Mouse (Mus musculus): ENCODE results near the gene Hmga1. TPM values are rescaled to one million over a fixed set of nuclear protein-coding genes. Genes with fewer than 3 reads are reported as not detected.

The Hmga1 gene
- total and polyA plus RNA-seq, 3 experiments = 43.8 to 88.7 (median 83.7) TPM

DNA sequence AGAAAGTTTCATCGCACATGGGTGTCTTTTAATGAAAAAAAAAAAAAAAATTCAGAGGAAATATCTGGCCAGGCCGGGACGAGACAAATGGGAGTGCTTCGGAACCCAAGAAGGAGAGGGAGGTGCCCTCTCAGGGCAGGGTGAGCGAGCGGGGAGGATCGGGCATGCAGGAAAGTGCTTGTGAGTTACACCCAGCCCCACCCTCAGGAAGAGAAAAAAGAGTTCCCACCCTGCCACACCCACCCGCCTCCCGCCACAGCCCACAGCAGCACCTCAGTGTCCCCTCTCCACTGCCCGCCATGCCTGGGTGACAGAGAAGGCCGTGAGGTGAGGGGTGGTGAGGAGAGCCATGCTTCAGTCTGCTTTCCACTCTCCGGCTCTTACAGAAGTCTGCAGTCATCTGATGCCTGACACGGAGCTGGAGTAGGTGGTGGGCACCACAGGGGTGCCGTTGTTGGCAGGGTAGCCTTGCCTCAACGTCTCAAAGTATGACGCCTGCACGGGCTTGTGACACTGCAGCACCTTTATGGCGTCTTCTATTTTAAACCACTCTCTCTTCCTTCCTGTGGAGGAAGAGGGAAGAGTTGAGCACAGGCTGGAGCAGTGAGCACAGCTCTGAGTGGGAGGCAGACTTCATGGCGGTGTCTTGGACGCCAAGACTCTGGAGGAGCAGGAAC, 24.2 kb downstream of the Hmga1 start:
- H3K4me3 ChIP-seq (replicated peaks in 1 of 3; ENCODE audit: low read depth in 2 of 3, low read length in 2 of 3, poor library complexity in 1 of 3) = no peak overlapping the region
- peaks cover 44 to 83% of the 10 kb centered on the region in 2 experiments for H3K36me3 ChIP-seq (replicated peaks in 1 of 2; ENCODE audit: control insufficient read depth in 1 of 2, insufficient read depth in 1 of 2, low read length in 1 of 2)
- no peak overlapping the region for H3K4me2 ChIP-seq (ENCODE audit: insufficient read depth, low read depth, poor library complexity, severe bottlenecking)
- H3K27ac ChIP-seq (ENCODE audit: insufficient read depth, low read depth) = no peak overlapping the region
- no peaks in the 10 kb centered on the region for H3K79me2 ChIP-seq (replicated peaks; ENCODE audit: control insufficient read depth, extremely low read depth, insufficient read depth, poor library complexity, severe bottlenecking)
- TF ChIP-seq UBTF (IDR thresholded peaks at IDR 0.05; ENCODE audit: low read depth, low read length) (no peak), CHD2 (IDR thresholded peaks at IDR 0.05; ENCODE audit: low read length) (no peak), TBP (conservative IDR thresholded peaks at IDR 0.05; ENCODE audit: low read depth, low read length) (no peak), MEF2A (IDR thresholded peaks at IDR 0.05; ENCODE audit: borderline replicate concordance, low read depth, low read length) (no peak), RCOR1 (conservative IDR thresholded peaks at IDR 0.05; ENCODE audit: low read depth, low read length) (no peak), ELF1 (IDR thresholded peaks at IDR 0.05; ENCODE audit: low read depth, low read length) (no peak), BHLHE40 (IDR thresholded peaks at IDR 0.05; ENCODE audit: low read depth, low read length) (no peak)
- dilution Hi-C loops (cut with MboI; ENCODE audit: extremely low pct_ligation_motif_present, extremely low pct_unique_long_range_greater_than_20kb, low sequenced_read_pairs) = no loop called here
- H3K27me3 ChIP-seq (replicated peaks) = no peaks in the 10 kb centered on the region
- in situ Hi-C loops (cut with MboI; ENCODE audit: low pct_ligation_motif_present, low pct_unique_long_range_greater_than_20kb, low sequenced_read_pairs) = no loop called here
- no peak for DNase-seq (ENCODE audit: extremely low read depth)
- peaks cover 12 to 55% of the 10 kb centered on the region in 2 experiments for H3K4me1 ChIP-seq (ENCODE audit: control insufficient read depth in 1 of 2, insufficient read depth in 2 of 2)
- H3K9ac ChIP-seq (ENCODE audit: insufficient read depth, low read depth) = no peak overlapping the region
- no peaks in the 10 kb centered on the region for H3K9me3 ChIP-seq (replicated peaks; ENCODE audit: low read length)

GRCm38 (mm10) chr17:27583185-27583894, 27.0 kb downstream of the Hmga1 start:
- H3K4me3 ChIP-seq (replicated peaks in 1 of 3; ENCODE audit: low read depth in 2 of 3, low read length in 2 of 3, poor library complexity in 1 of 3) = no peak overlapping the region
- in situ Hi-C loops (cut with MboI; ENCODE audit: low pct_ligation_motif_present, low pct_unique_long_range_greater_than_20kb, low sequenced_read_pairs) (no loop called here), dilution Hi-C loops (cut with MboI; ENCODE audit: extremely low pct_ligation_motif_present, extremely low pct_unique_long_range_greater_than_20kb, low sequenced_read_pairs) (no loop called here)
- H3K9me3 ChIP-seq (replicated peaks; ENCODE audit: low read length) = no peaks in the 10 kb centered on the region
- H3K4me1 ChIP-seq (ENCODE audit: control insufficient read depth in 1 of 2, insufficient read depth in 2 of 2) = peaks cover 12 to 55% of the 10 kb centered on the region in 2 experiments
- no peak for TF ChIP-seq MYC (IDR thresholded peaks at IDR 0.05; ENCODE audit: low read depth, low read length)
- peak; percentile 18; the same call in 1 of the 2 replicates for TF ChIP-seq BHLHE40 (IDR thresholded peaks at IDR 0.05; ENCODE audit: low read depth, low read length)
- H3K9ac ChIP-seq (ENCODE audit: insufficient read depth, low read depth) = no peak overlapping the region
- H3K36me3 ChIP-seq (replicated peaks in 1 of 2; ENCODE audit: control insufficient read depth in 1 of 2, insufficient read depth in 1 of 2, low read length in 1 of 2) = peaks cover 36 to 88% of the 10 kb centered on the region in 2 experiments
- H3K27me3 ChIP-seq (replicated peaks) = no peaks in the 10 kb centered on the region
- H3K27ac ChIP-seq (ENCODE audit: insufficient read depth, low read depth) = no peak overlapping the region
- H3K4me2 ChIP-seq (ENCODE audit: insufficient read depth, low read depth, poor library complexity, severe bottlenecking) = no peak overlapping the region
- no peak for DNase-seq (ENCODE audit: extremely low read depth)
- no peaks in the 10 kb centered on the region for H3K79me2 ChIP-seq (replicated peaks; ENCODE audit: control insufficient read depth, extremely low read depth, insufficient read depth, poor library complexity, severe bottlenecking)

DNA sequence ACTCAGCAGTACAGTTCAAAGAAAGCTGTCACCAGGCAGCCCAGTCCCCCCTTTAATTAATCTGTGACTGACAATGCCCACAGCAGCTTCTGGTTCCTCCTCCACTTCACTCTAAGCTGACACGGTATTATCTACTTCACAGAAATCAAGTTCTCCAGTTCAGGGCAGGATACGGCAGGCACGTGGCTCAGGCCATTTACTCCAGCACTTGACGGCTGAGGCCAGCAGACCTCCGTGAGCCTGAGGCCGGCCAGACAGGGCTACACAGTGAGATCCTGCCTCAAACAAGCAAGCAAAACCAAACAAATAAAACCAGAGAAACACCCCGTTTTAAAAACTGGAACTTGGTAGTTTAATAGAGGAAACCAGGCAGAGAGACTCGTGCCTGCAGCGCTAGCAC, 30.4 kb downstream of the Hmga1 start:
- Histone ChIP-seq H3K4me1 (ENCODE audit: control insufficient read depth in 1 of 2, insufficient read depth in 2 of 2) (peaks cover 9 to 39% of the 10 kb centered on the region in 2 experiments; a peak in 2 of 4 replicates), H3K9me3 (replicated peaks; ENCODE audit: low read length) (no peaks in the 10 kb centered on the region), H3K4me2 (ENCODE audit: insufficient read depth, low read depth, poor library complexity, severe bottlenecking) (no peak overlapping the region), H3K4me3 (replicated peaks in 1 of 3; ENCODE audit: low read depth in 2 of 3, low read length in 2 of 3, poor library complexity in 1 of 3) (no peak overlapping the region), H3K9ac (ENCODE audit: insufficient read depth, low read depth) (no peak overlapping the region), H3K27me3 (replicated peaks) (no peaks in the 10 kb centered on the region), H3K79me2 (replicated peaks; ENCODE audit: control insufficient read depth, extremely low read depth, insufficient read depth, poor library complexity, severe bottlenecking) (no peaks in the 10 kb centered on the region), H3K27ac (ENCODE audit: insufficient read depth, low read depth) (no peak overlapping the region), H3K36me3 (replicated peaks in 1 of 2; ENCODE audit: control insufficient read depth in 1 of 2, insufficient read depth in 1 of 2, low read length in 1 of 2) (peaks cover 30 to 92% of the 10 kb centered on the region in 2 experiments)
- in situ Hi-C loops (cut with MboI; ENCODE audit: low pct_ligation_motif_present, low pct_unique_long_range_greater_than_20kb, low sequenced_read_pairs) (no loop called here), dilution Hi-C loops (cut with MboI; ENCODE audit: extremely low pct_ligation_motif_present, extremely low pct_unique_long_range_greater_than_20kb, low sequenced_read_pairs) (no loop called here)
- TF ChIP-seq ELF1 (IDR thresholded peaks at IDR 0.05; ENCODE audit: low read depth, low read length) (no peak), MAZ (IDR thresholded peaks at IDR 0.05; ENCODE audit: low read depth, low read length) (no peak), POLR2AphosphoS2 (IDR thresholded peaks at IDR 0.05; ENCODE audit: low read depth, low read length) (no peak), POLR2A (IDR thresholded peaks at IDR 0.05; ENCODE audit: low read depth, low read length) (no peak), KAT2A (IDR thresholded peaks at IDR 0.05; ENCODE audit: insufficient replicate concordance, low read length) (no peak), CHD2 (IDR thresholded peaks at IDR 0.05; ENCODE audit: low read length) (no peak), MXI1 (IDR thresholded peaks at IDR 0.05; ENCODE audit: low read depth, low read length) (no peak), HCFC1 (IDR thresholded peaks at IDR 0.05; ENCODE audit: low read depth, low read length) (no peak), NRF1 (IDR thresholded peaks at IDR 0.05; ENCODE audit: low read depth, low read length) (no peak), NELFE (IDR thresholded peaks at IDR 0.05; ENCODE audit: low read depth, low read length) (no peak), USF2 (conservative IDR thresholded peaks at IDR 0.05; ENCODE audit: low read depth, low read length) (no peak), GABPA (IDR thresholded peaks at IDR 0.05; ENCODE audit: insufficient replicate concordance, low read depth, low read length) (no peak), MYC (IDR thresholded peaks at IDR 0.05; ENCODE audit: low read depth, low read length) (no peak), TBP (conservative IDR thresholded peaks at IDR 0.05; ENCODE audit: low read depth, low read length) (no peak), CHD1 (IDR thresholded peaks at IDR 0.05; ENCODE audit: low read depth, low read length) (no peak), BHLHE40 (IDR thresholded peaks at IDR 0.05; ENCODE audit: low read depth, low read length) (no peak), MAFK (IDR thresholded peaks at IDR 0.05; ENCODE audit: insufficient replicate concordance, low read length) (no peak)
- DNase-seq (ENCODE audit: extremely low read depth) = no peak
